Mouse (Mus musculus) megakaryocyte, embryonic 14.5 days (primary cell): ENCODE measurements at regions not wholly inside any gene's neighbourhood (a gene's known extent, or its start where the extent isn't known, plus 50 kb on each side); places are given as distances from the start of the nearest gene placed in this dataset.

ENCODE experiments used
- H3K27me3 ChIP-seq: replicated peaks from 2 replicates; pipeline ENCODE3; 2012; ENCODE audit warnings: inconsistent platforms
- H3K36me3 ChIP-seq: replicated peaks from 2 replicates; pipeline ENCODE3; 2012; ENCODE audit warnings: low read length, inconsistent platforms, mixed read lengths
- H3K4me1 ChIP-seq: 2 replicates; pipeline ENCODE4 v1.6.1; 2012; ENCODE audit warnings: inconsistent platforms
- H3K4me3 ChIP-seq: replicated peaks from 2 replicates; pipeline ENCODE3; 2012; ENCODE audit warnings: moderate library complexity, mild to moderate bottlenecking, inconsistent platforms
- H3K9me3 ChIP-seq: 2 replicates; pipeline ENCODE4 v1.6.1; 2012; ENCODE audit warnings: inconsistent platforms
- FLI1 ChIP-seq: IDR thresholded peaks from 2 replicates; pipeline ENCODE4 v1.6.1; 2012; ENCODE audit warnings: low read length, inconsistent platforms, mixed read lengths
- GATA1 ChIP-seq: IDR thresholded peaks from 3 replicates; pipeline ENCODE4 v1.6.1; 2012; ENCODE audit warnings: mixed read lengths, low read length, inconsistent platforms, borderline replicate concordance

GRCm38 (mm10) chr13:115595126-115595671 is 493.4 kb upstream of the Itga1 start:
- no peak for TF ChIP-seq GATA1
- no peak overlapping the region for H3K4me3 ChIP-seq
- H3K9me3 ChIP-seq, result no peaks in the 10 kb centered on the region
- H3K27me3 ChIP-seq, result no peaks in the 10 kb centered on the region
- H3K4me1 ChIP-seq, result no peaks in the 10 kb centered on the region
- no peaks in the 10 kb centered on the region for H3K36me3 ChIP-seq

DNA sequence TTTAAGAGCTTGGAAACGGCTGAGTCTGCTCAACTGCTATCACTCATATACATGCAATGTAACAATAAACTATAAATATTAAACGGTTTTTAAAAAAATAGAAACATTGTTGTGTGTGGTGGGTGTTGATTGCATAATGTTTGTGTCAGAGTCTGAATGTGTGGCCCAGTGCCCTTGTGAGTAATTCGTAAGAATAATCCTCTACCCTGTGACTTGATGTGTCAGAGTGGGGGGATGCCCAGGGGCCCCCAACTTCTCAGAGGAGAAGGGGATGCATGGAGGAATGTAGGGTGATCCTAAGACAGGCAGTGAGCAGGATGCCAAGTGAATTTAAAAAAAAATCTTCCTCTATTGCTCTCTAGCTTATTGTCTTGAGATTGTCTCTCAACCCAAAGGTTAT is 474.2 kb upstream of the Itga1 start:
- 0 out of 2 replicates have a peak, but pooled peaks cover 4% of the 10 kb centered on the region for H3K9me3 ChIP-seq
- H3K4me1 ChIP-seq, result no peaks in the 10 kb centered on the region
- H3K4me3 ChIP-seq, result no peak overlapping the region
- no peaks in the 10 kb centered on the region for H3K36me3 ChIP-seq
- H3K27me3 ChIP-seq, result no peaks in the 10 kb centered on the region
- no peak for TF ChIP-seq GATA1
- TF ChIP-seq FLI1, result no peak

DNA sequence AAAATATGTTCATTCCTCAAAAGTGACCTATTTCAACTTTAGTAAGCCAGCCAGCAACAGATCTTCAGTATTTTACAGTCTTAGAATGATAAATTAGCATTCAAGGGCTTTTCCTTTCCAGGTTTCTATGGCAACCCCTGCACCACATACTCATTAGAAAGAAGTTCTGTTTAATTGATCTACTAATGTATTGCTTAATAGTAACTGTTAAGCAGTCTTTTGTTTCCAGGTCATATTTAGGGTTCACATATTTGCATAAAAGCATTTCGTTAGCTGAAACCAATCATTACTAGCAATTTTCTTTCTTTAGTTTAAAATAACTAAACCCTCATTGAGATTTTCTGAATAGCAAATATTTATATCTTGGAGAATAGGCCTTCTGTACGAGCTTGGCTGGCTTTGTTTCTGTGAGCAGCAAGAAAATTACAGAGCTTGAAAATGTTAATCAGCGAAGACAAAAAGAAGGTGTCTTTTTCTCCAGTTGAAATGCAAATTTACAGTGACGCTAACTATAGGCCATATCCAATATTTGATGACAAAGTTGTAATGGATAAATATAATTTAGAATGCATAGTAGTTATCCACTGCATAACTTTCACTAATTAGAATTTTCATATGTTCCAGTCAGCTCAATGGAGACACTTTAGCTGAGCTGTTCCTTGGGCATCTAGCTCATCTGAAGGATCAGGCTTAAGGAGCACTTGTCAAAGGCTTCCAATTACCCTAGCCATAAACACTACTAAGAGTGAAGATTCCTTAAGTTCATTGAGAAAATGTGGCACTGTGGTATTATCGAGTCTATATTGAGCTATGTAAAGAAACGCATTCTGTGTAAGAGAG is 473.5 kb upstream of the Itga1 start:
- H3K9me3 ChIP-seq, result 0 out of 2 replicates have a peak, but pooled peaks cover 4% of the 10 kb centered on the region
- TF ChIP-seq GATA1 (no peak), FLI1 (no peak)
- H3K4me1 ChIP-seq, result no peaks in the 10 kb centered on the region
- H3K36me3 ChIP-seq, result no peaks in the 10 kb centered on the region
- no peak overlapping the region for H3K4me3 ChIP-seq
- no peaks in the 10 kb centered on the region for H3K27me3 ChIP-seq

DNA sequence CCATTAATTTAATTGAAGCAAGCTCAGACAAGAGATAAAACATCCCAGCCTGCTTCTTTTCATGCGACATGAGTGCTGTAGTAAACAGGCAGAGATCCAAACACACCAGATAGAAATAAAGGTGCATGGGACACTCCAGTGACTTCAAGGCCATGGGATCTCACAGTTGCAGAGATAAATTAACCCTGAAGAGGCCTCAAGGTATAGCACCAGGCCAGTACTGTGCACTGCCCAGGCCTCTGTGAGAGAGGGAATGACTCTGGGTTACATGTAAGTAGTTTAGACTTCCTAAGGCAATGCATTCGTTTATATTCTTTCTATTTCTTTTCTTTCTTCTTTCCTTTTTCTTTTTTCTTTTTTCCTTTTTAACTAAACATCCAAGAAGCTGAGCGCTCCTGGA is 439.4 kb upstream of the Itga1 start:
- Histone ChIP-seq H3K9me3 (peaks cover 5% of the 10 kb centered on the region), H3K4me3 (no peak overlapping the region), H3K4me1 (no peaks in the 10 kb centered on the region), H3K27me3 (no peaks in the 10 kb centered on the region), H3K36me3 (no peaks in the 10 kb centered on the region)
- TF ChIP-seq FLI1 (no peak), GATA1 (no peak)

GRCm38 (mm10) chr13:115535900-115536299 is 434.1 kb upstream of the Itga1 start:
- Histone ChIP-seq H3K4me1 (no peaks in the 10 kb centered on the region), H3K9me3 (peaks cover 9% of the 10 kb centered on the region), H3K4me3 (no peak overlapping the region), H3K36me3 (no peaks in the 10 kb centered on the region), H3K27me3 (no peaks in the 10 kb centered on the region)
- TF ChIP-seq FLI1 (no peak), GATA1 (no peak)

- no peaks in the 10 kb centered on the region for H3K4me1 ChIP-seq
- no peaks in the 10 kb centered on the region; the same call in 1 of the 2 replicates for H3K9me3 ChIP-seq
- TF ChIP-seq FLI1, result no peak
- TF ChIP-seq GATA1, result no peak
- no peak overlapping the region for H3K4me3 ChIP-seq
- H3K36me3 ChIP-seq, result no peaks in the 10 kb centered on the region
- H3K27me3 ChIP-seq, result no peaks in the 10 kb centered on the region
Measured at GRCm38 (mm10) chr13:115513914-115514313, 412.1 kb upstream of the Itga1 start.

DNA sequence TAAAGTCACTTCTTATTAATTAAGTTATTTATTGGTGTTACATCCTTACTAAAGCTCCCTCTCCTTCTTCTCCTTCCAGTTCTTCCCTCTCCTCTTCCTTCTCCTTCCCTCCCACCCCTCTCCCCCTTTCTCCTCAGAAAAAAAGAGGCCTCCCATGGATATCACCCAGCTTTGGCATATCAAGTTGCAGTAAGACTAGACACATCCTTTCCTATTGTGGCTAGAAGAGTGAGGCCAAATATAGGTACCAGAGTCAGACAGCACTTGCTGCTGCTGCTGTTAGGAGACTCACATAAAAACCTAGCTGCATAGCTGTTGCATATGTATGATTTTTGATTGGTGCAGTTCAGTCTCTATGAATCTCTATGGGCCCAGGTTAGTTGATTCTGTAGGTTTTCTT is 410.4 kb upstream of the Itga1 start:
- Histone ChIP-seq H3K4me3 (no peak overlapping the region), H3K27me3 (no peaks in the 10 kb centered on the region), H3K4me1 (no peaks in the 10 kb centered on the region), H3K36me3 (no peaks in the 10 kb centered on the region), H3K9me3 (no peaks in the 10 kb centered on the region; the same call in 1 of the 2 replicates)
- TF ChIP-seq FLI1 (no peak), GATA1 (no peak)

DNA sequence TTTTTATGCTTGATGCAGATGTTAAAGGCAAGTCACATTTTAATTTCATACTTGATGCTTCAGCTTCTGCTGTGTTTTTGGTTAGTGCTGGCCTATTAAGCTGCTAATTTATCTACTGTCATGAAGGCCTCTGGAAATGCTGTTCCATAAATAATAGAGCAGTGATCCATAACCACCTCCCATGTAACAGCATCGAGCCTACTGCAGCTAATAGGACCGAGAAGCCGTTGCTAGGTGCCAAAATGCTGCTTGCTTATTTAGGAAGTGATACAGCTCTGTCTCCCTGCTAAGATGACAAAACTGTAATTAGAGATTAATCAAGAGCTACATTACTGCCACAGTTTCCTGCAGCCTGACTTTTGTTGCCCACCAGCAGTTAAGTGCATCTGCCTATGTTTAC is 406.9 kb upstream of the Itga1 start:
- Histone ChIP-seq H3K4me1 (no peaks in the 10 kb centered on the region), H3K9me3 (0 out of 2 replicates have a peak, but pooled peaks cover 3% of the 10 kb centered on the region), H3K27me3 (no peaks in the 10 kb centered on the region), H3K4me3 (no peak overlapping the region), H3K36me3 (no peaks in the 10 kb centered on the region)
- TF ChIP-seq FLI1 (no peak), GATA1 (no peak)

DNA sequence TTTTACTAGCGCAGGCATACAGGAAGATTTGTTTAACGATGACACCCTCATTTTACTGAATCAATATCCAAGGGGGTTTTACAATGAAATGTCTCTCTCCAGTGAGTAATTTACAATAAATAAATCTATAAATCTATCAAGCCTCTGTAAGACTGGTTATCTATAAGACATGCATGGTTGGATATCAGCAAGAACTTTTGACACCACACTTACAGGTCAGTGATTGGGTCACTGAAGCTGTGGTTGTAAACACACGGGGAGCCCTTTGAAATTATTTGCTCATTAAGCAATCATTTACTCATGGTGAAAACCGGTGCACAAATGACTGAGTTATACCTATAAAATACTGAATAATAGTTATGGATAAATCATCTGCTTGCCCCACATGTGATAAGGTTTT is 392.6 kb upstream of the Itga1 start:
- TF ChIP-seq GATA1 (no peak), FLI1 (no peak)
- no peaks in the 10 kb centered on the region for H3K9me3 ChIP-seq
- H3K4me1 ChIP-seq, result no peaks in the 10 kb centered on the region
- no peak overlapping the region for H3K4me3 ChIP-seq
- no peaks in the 10 kb centered on the region for H3K36me3 ChIP-seq
- no peaks in the 10 kb centered on the region for H3K27me3 ChIP-seq

GRCm38 (mm10) chr13:115475861-115476260 is 374.1 kb upstream of the Itga1 start:
- H3K27me3 ChIP-seq, result no peaks in the 10 kb centered on the region
- H3K4me3 ChIP-seq, result no peak overlapping the region
- peaks cover 5% of the 10 kb centered on the region; the same call in 1 of the 2 replicates for H3K9me3 ChIP-seq
- H3K4me1 ChIP-seq, result no peaks in the 10 kb centered on the region
- H3K36me3 ChIP-seq, result no peaks in the 10 kb centered on the region
- TF ChIP-seq GATA1 (no peak), FLI1 (no peak)
